Mouse (Mus musculus) limb, embryonic 14.5 days (tissue): ENCODE measurements around the gene Slc25a13. TPM values are rescaled to one million over a fixed set of nuclear protein-coding genes. Genes with fewer than 3 reads are reported as not detected.
A peak's percentile ranks its signal among the peaks of the same experiment; 100 is the strongest.

Experiments used
- ATAC-seq: fragments of 200-750 bp; cut with Nextera tagmentation; 2 replicates; pipeline ENCODE4 v1.8.0; 2017; ENCODE audit warnings: low read depth, moderate number of reproducible peaks, moderate TSS enrichment; ENCODE audit not compliant: low FRiP score
- DNase-seq: peaks from one replicate; pipeline ENCODE4 v3.0.0-alpha.2; 2015; ENCODE audit warnings: low spot score
- H3K27ac ChIP-seq: fragments of 300-500 bp; sonication (generic); replicated peaks from 2 replicates; pipeline ENCODE4 v1.5.1; 2014; ENCODE audit warnings: low read depth, mild to moderate bottlenecking, low read length, moderate library complexity, mixed read lengths
- H3K27me3 ChIP-seq: fragments of 300-500 bp; sonication (generic); 2 replicates; pipeline ENCODE4 v1.6.1; 2014; ENCODE audit warnings: low read length, mixed read lengths; ENCODE audit not compliant: control insufficient read depth, insufficient read depth
- H3K36me3 ChIP-seq: fragments of 300-500 bp; sonication (generic); 2 replicates; pipeline ENCODE4 v1.6.1; 2014; ENCODE audit warnings: mild to moderate bottlenecking, low read length, moderate library complexity, mixed read lengths; ENCODE audit not compliant: control insufficient read depth, insufficient read depth
- H3K4me1 ChIP-seq: fragments of 300-500 bp; sonication (generic); 2 replicates; pipeline ENCODE4 v1.6.1; 2014; ENCODE audit warnings: antibody characterized with exemption, low read length, mixed read lengths; ENCODE audit not compliant: control insufficient read depth, insufficient read depth
- H3K4me2 ChIP-seq: fragments of 300-500 bp; sonication (generic); replicated peaks from 2 replicates; pipeline ENCODE4 v1.6.1; 2014; ENCODE audit warnings: low read depth, mild to moderate bottlenecking, low read length, moderate library complexity; ENCODE audit not compliant: severe bottlenecking
- H3K4me3 ChIP-seq: fragments of 300-500 bp; sonication (generic); replicated peaks from 2 replicates; pipeline ENCODE4 v1.5.1; 2014; ENCODE audit warnings: low read length
- H3K9ac ChIP-seq: fragments of 300-500 bp; sonication (generic); 2 replicates; pipeline ENCODE4 v1.6.1; 2014; ENCODE audit warnings: mild to moderate bottlenecking, low read depth, low read length, moderate library complexity; ENCODE audit not compliant: severe bottlenecking
- H3K9me3 ChIP-seq: fragments of 300-500 bp; sonication (generic); 2 replicates; pipeline ENCODE4 v1.6.1; 2016; ENCODE audit warnings: low read length; ENCODE audit not compliant: control insufficient read depth
- POLR2A ChIP-seq: fragments of 200-500 bp; IDR thresholded peaks from 2 replicates; pipeline ENCODE4 v1.8.0; 2012; ENCODE audit warnings: inconsistent platforms, mild to moderate bottlenecking, moderate library complexity, borderline replicate concordance; ENCODE audit not compliant: insufficient read depth, insufficient read length; ENCODE audit errors: extremely low read depth
- WGBS: fragments of 180-500 bp; shearing (Covaris S2); extraction: QIAGEN DNeasy Blood & Tissue Kit; methylation state at CpG from one replicate; pipeline ENCODE4 v1.1.7; 2014; 5-methylcytosine and 5-hydroxymethylcytosine counted together
- polyA plus RNA-seq, 2 experiments: library from polyadenylated mRNA; depleted of rRNA in 1 of 2; stranded (reverse) in 1 of 2; unstranded in 1 of 2; fragments of >200 nt; fragmentation: Nextera tagmentation in 1 of 2; extraction: Ambion mirVana in 1 of 2; gene quantifications; 2 replicates each; pipeline versions ENCODE4 v1.2.1 to v1.2.3; 2012 to 2014

The Slc25a13 gene
- polyA plus RNA-seq, 2 experiments, result 8.2 to 19.1 TPM

DNA sequence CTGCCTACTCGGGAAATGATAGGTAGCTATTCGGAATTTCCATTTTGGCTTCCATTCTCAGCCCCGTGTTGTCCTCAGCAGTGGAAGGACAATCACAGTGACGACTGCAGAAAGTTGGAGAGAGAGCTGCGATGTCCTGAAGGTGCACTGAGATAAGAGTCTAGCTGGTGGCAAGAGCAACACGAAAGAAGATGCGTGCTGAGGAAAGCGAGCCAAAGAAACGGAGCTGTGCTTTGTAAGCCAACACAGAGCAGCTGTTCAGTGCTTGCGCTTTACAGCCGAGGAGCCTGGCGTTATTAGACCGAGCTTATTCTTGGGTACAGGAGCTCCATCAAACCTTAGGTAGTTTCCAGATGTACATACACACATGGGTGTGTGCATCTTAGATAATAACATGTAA, 23.1 kb downstream of the Slc25a13 start:
- Histone ChIP-seq H3K4me2 (no peak overlapping the region), H3K36me3 (no peaks in the 10 kb centered on the region), H3K9me3 (no peaks in the 10 kb centered on the region), H3K27me3 (no peaks in the 10 kb centered on the region), H3K9ac (no peak overlapping the region), H3K27ac (no peak overlapping the region), H3K4me1 (peaks cover 18% of the 10 kb centered on the region), H3K4me3 (no peak overlapping the region)
- DNase-seq, result no peak
- TF ChIP-seq POLR2A, result no peak
- 78% methylated on average over 13 of the region's 13 CpGs for WGBS
- no peak for ATAC-seq

GRCm38 (mm10) chr6:6192413-6192812, 24.6 kb downstream of the Slc25a13 start:
- Histone ChIP-seq H3K36me3 (no peaks in the 10 kb centered on the region), H3K4me2 (no peak overlapping the region), H3K27me3 (no peaks in the 10 kb centered on the region), H3K4me3 (no peak overlapping the region), H3K4me1 (peaks cover 18% of the 10 kb centered on the region), H3K9me3 (no peaks in the 10 kb centered on the region), H3K9ac (no peak overlapping the region), H3K27ac (no peak overlapping the region)
- ATAC-seq (no peak), DNase-seq (no peak)
- no peak for TF ChIP-seq POLR2A
- 68% methylated on average over 7 of the region's 7 CpGs for WGBS

DNA sequence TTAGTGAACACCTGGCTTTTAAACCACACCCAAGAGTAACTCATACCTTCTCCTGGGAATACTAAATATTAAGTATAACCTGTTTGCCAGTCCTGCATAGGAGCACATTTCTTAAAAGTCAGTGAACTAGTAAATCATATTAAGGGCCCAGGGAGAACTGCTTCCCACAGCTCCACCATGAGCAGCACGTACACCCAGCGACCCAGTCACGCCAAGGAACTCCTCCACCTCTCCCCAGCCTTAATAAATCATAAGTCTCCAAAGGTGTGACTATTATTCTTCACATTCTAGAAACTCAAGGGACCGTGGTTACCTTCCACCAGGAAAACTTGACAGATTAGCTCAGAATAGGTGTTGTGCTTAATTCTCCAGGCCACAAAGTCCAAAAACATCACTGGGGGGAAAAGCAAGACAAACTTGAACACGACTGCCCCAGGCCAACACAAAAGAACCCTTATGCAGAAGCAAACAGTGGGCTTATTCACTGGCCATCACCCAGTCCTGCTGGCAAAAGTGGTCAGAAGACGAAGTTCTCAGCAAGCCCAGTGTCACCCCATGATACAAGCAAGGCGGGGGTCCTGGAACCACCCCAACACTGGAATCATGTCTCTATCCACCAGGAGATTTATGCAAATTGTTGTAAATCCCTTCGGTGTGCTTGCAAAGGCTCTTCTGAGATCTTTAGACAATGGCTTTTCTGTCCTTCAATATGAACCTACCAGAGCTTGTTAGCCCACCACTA, 25.2 kb downstream of the Slc25a13 start:
- TF ChIP-seq POLR2A, result no peak
- no peak for ATAC-seq

DNA sequence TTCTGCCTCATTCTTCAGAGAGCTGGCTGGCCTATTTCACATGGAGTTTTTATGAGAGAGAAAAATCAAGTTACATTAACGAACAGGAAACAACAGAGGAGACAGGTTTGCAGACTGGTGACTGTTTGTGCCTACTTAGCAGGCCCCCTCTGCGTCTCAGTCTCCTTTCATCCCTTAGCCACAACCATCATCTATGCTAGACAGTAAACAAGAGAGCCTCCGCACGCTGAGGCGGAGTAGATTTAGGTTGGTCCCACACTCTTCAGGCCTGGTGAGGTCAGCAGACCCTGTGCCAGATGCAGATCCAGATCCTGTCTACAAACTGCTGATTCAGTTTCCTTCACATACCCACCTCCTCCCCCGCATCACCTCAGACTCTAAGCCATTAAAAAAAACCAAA, 28.0 kb downstream of the Slc25a13 start:
- Histone ChIP-seq H3K27ac (0 out of 2 replicates have a peak overlapping the region, but pooled peaks have one; percentile 13), H3K36me3 (no peaks in the 10 kb centered on the region), H3K4me3 (no peak overlapping the region), H3K9ac (no peak overlapping the region), H3K4me1 (peaks cover 15% of the 10 kb centered on the region), H3K4me2 (no peak overlapping the region), H3K9me3 (no peaks in the 10 kb centered on the region), H3K27me3 (no peaks in the 10 kb centered on the region)
- TF ChIP-seq POLR2A, result no peak
- ATAC-seq (no peak), DNase-seq (no peak)
- 59% methylated on average over 6 of the region's 6 CpGs for WGBS

More for the DNA sequence above, 25.2 kb downstream of the Slc25a13 start:
- H3K4me2 ChIP-seq, result no peak overlapping the region
- no peak overlapping the region for H3K9ac ChIP-seq
- no peaks in the 10 kb centered on the region for H3K9me3 ChIP-seq
- WGBS, result 60% methylated on average over 8 of the region's 8 CpGs
- H3K4me1 ChIP-seq, result peaks cover 15% of the 10 kb centered on the region
- no peaks in the 10 kb centered on the region for H3K27me3 ChIP-seq
- no peak overlapping the region for H3K27ac ChIP-seq
- DNase-seq, result peak; percentile 14
- no peak overlapping the region for H3K4me3 ChIP-seq
- H3K36me3 ChIP-seq, result no peaks in the 10 kb centered on the region

DNA sequence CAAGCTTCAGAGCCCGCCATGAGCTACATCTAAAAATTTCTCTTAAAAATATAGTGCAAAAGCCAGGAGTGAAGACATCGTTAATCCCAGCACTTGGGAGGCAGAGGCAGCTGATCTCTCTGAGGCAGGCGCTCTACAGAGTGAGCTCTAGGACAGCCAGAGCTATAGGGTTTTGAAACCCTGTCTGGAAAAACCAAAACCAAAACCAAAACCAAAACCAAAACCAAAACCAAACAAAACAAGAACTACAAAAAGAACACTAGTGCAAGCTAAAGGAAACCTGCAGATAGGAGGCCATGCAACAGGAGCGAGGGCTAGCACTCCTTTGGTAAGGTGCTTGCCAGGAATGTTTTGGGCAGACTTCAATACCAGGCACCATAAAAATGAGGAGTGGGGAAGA, 30.5 kb downstream of the Slc25a13 start:
- no peak for ATAC-seq
- no peak overlapping the region for H3K4me3 ChIP-seq
- peaks cover 6% of the 10 kb centered on the region for H3K4me1 ChIP-seq
- 80% methylated on average over 4 of the region's 4 CpGs for WGBS
- H3K9ac ChIP-seq, result no peak overlapping the region
- H3K4me2 ChIP-seq, result no peak overlapping the region
- H3K27me3 ChIP-seq, result no peaks in the 10 kb centered on the region
- H3K36me3 ChIP-seq, result no peaks in the 10 kb centered on the region
- no peak for TF ChIP-seq POLR2A
- H3K9me3 ChIP-seq, result no peaks in the 10 kb centered on the region
- no peak for DNase-seq
- H3K27ac ChIP-seq, result no peak overlapping the region
